Mouse (Mus musculus) stomach, postnatal 0 days (tissue): ENCODE measurements at regions not wholly inside any gene's neighbourhood (a gene's known extent, or its start where the extent isn't known, plus 50 kb on each side); places are given as distances from the start of the nearest gene placed in this dataset.
"Not testable (repeated sequence)": the region's sequence is repeated elsewhere in the genome, so short reads cannot be mapped to it uniquely, and the experiment has no call there.

ENCODE experiments used
- ATAC-seq: fragments of 200-750 bp; cut with Nextera tagmentation; 2 replicates; pipeline ENCODE4 v1.8.0; 2017; ENCODE audit not compliant: low FRiP score, low TSS enrichment
- DNase-seq: peaks from one replicate; pipeline ENCODE4 v3.0.0-alpha.2; 2016; ENCODE audit warnings: low spot score
- H3K27ac ChIP-seq: fragments of 300-500 bp; sonication (generic); replicated peaks from 2 replicates; pipeline ENCODE4 v1.5.1; 2014; ENCODE audit warnings: mild to moderate bottlenecking, control low read depth
- H3K27me3 ChIP-seq: fragments of 300-500 bp; sonication (generic); 2 replicates; pipeline ENCODE4 v1.6.1; 2014; ENCODE audit warnings: low read length; ENCODE audit not compliant: control insufficient read depth, insufficient read depth
- H3K36me3 ChIP-seq: fragments of 300-500 bp; sonication (generic); 2 replicates; pipeline ENCODE4 v1.6.1; 2014; ENCODE audit warnings: low read length, mixed read lengths; ENCODE audit not compliant: control insufficient read depth, insufficient read depth
- H3K4me1 ChIP-seq: fragments of 300-500 bp; sonication (generic); replicated peaks from 2 replicates; pipeline ENCODE4 v1.6.1; 2014; ENCODE audit warnings: antibody characterized with exemption; ENCODE audit not compliant: control insufficient read depth, insufficient read depth
- H3K4me2 ChIP-seq: fragments of 300-500 bp; sonication (generic); replicated peaks from 2 replicates; pipeline ENCODE4 v1.6.1; 2014; ENCODE audit warnings: low read depth, mild to moderate bottlenecking, control low read depth, moderate library complexity
- H3K4me3 ChIP-seq: fragments of 300-500 bp; sonication (generic); 2 replicates; pipeline ENCODE4 v1.5.1; 2014; ENCODE audit warnings: low read depth, low read length, control low read depth
- H3K9ac ChIP-seq: fragments of 300-500 bp; sonication (generic); 2 replicates; pipeline ENCODE4 v1.6.1; 2014; ENCODE audit warnings: mild to moderate bottlenecking, low read length, control low read depth, mixed read lengths
- H3K9me3 ChIP-seq: fragments of 300-500 bp; sonication (generic); 2 replicates; pipeline ENCODE4 v1.6.1; 2016; ENCODE audit warnings: low read length; ENCODE audit not compliant: control insufficient read depth
- CTCF ChIP-seq: IDR thresholded peaks from 2 replicates; pipeline ENCODE4 v1.5.1; 2016; ENCODE audit warnings: antibody characterized with exemption, low read depth, mild to moderate bottlenecking, moderate library complexity
- EP300 ChIP-seq: optimal IDR thresholded peaks from 2 replicates; pipeline ENCODE3; 2016; ENCODE audit warnings: antibody characterized with exemption
- WGBS: fragments of 180-500 bp; shearing (Covaris S2); extraction: QIAGEN DNeasy Blood & Tissue Kit; methylation state at CpG from one replicate; pipeline ENCODE4 v1.1.7; 2014; 5-methylcytosine and 5-hydroxymethylcytosine counted together

- H3K4me1 ChIP-seq: no peaks in the 10 kb centered on the region
- ATAC-seq (no peak), DNase-seq (peak; percentile 54)
- WGBS: 26% methylated on average over 9 of the region's 9 CpGs
- no peaks in the 10 kb centered on the region for H3K9me3 ChIP-seq
- no peaks in the 10 kb centered on the region for H3K36me3 ChIP-seq
- no peak overlapping the region for H3K4me3 ChIP-seq
- H3K9ac ChIP-seq: no peak overlapping the region
- no peak overlapping the region for H3K4me2 ChIP-seq
- TF ChIP-seq CTCF: no peak
- no peak for TF ChIP-seq EP300
- no peak overlapping the region for H3K27ac ChIP-seq
- H3K27me3 ChIP-seq: no peaks in the 10 kb centered on the region
These were observed 141.0 kb upstream of the Zfp746 start for GRCm38 (mm10) chr6:48227431-48227830.

GRCm38 (mm10) chr6:48224206-48224605, 137.8 kb upstream of the Zfp746 start:
- DNase-seq (no peak), ATAC-seq (no peak)
- Histone ChIP-seq H3K4me2 (no peak overlapping the region), H3K9me3 (no peaks in the 10 kb centered on the region), H3K4me1 (no peaks in the 10 kb centered on the region), H3K27me3 (no peaks in the 10 kb centered on the region), H3K27ac (no peak overlapping the region), H3K4me3 (no peak overlapping the region), H3K9ac (no peak overlapping the region), H3K36me3 (no peaks in the 10 kb centered on the region)
- 87% methylated on average over 4 of the region's 4 CpGs for WGBS
- TF ChIP-seq CTCF: no peak

GRCm38 (mm10) chr6:48222971-48223370, 136.6 kb upstream of the Zfp746 start:
- H3K27me3 ChIP-seq: no peaks in the 10 kb centered on the region
- no peaks in the 10 kb centered on the region for H3K9me3 ChIP-seq
- no peak overlapping the region for H3K9ac ChIP-seq
- no peak overlapping the region for H3K27ac ChIP-seq
- ATAC-seq (no peak), DNase-seq (no peak)
- no peaks in the 10 kb centered on the region for H3K4me1 ChIP-seq
- TF ChIP-seq EP300: no peak
- no peak for TF ChIP-seq CTCF
- no peak overlapping the region for H3K4me3 ChIP-seq
- H3K4me2 ChIP-seq: no peak overlapping the region
- H3K36me3 ChIP-seq: no peaks in the 10 kb centered on the region

- H3K9ac ChIP-seq, H3K9me3 ChIP-seq, DNase-seq, ATAC-seq, H3K27ac ChIP-seq, H3K36me3 ChIP-seq, H3K4me2 ChIP-seq, H3K4me3 ChIP-seq, H3K27me3 ChIP-seq, H3K4me1 ChIP-seq: not testable (repeated sequence)
- 43% methylated on average over 1 of the region's 1 CpGs for WGBS
These were observed 135.4 kb upstream of the Zfp746 start for GRCm38 (mm10) chr6:48221806-48222205.

GRCm38 (mm10) chr6:48215212-48215611, 128.8 kb upstream of the Zfp746 start:
- no peak overlapping the region for H3K4me2 ChIP-seq
- 82% methylated on average over 4 of the region's 4 CpGs for WGBS
- no peak overlapping the region for H3K27ac ChIP-seq
- no peaks in the 10 kb centered on the region for H3K4me1 ChIP-seq
- H3K36me3 ChIP-seq: no peaks in the 10 kb centered on the region
- H3K9ac ChIP-seq: no peak overlapping the region
- H3K27me3 ChIP-seq: no peaks in the 10 kb centered on the region
- ATAC-seq (no peak), DNase-seq (no peak)
- TF ChIP-seq EP300 (no peak), CTCF (no peak)
- H3K4me3 ChIP-seq: no peak overlapping the region
- no peaks in the 10 kb centered on the region for H3K9me3 ChIP-seq

- no peak overlapping the region for H3K9ac ChIP-seq
- 82% methylated on average over 2 of the region's 2 CpGs for WGBS
These were observed 123.3 kb upstream of the Zfp746 start for GRCm38 (mm10) chr6:48209739-48210138.

More at GRCm38 (mm10) chr6:48209739-48210138, 123.3 kb upstream of the Zfp746 start:
- no peak for TF ChIP-seq EP300
- TF ChIP-seq CTCF: no peak
- no peaks in the 10 kb centered on the region for H3K27me3 ChIP-seq
- no peak overlapping the region for H3K4me2 ChIP-seq
- H3K36me3 ChIP-seq: no peaks in the 10 kb centered on the region
- ATAC-seq: no peak
- H3K27ac ChIP-seq: no peak overlapping the region
- H3K9me3 ChIP-seq: no peaks in the 10 kb centered on the region
- H3K4me1 ChIP-seq: no peaks in the 10 kb centered on the region
- H3K4me3 ChIP-seq: no peak overlapping the region
- no peak for DNase-seq
